Mouse (Mus musculus) naive thymus-derived CD4-positive, alpha-beta T cell, adult 2 months (primary cell): Measurements from ENCODE around the gene Srsf9.

Experiments used
- DNase-seq: peaks from one replicate; pipeline ENCODE4 v3.0.0-alpha.2; 2011; ENCODE audit warnings: low read depth

The Srsf9 gene

DNA sequence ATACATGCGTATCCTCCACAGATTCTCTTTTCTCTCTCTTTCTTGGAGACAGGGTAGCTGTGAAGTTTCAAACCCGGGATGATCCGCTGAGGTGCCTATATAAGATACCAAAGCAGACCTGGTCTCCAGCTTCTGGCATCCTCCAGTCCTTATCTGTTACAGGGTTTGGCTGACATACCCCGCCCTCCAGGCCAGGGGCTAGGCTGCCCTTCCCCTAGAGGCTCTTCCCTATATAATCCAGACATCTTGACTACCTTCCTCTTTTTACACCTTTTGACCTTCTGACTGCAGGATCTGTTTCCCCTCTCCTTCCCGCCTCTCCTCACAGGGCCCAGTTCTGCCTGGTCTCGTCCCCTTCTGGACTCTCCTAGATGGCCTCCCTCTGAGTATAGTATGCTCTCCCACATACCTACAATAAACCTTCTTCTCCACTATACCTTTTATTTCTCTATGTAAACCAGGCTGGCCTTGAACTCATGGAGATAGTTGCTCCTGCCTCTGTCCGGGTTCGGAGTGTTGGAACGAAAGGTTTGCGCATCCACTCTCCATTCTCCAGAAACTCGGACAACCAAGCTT lies 633 bp upstream of the Srsf9 start:
- no peak for DNase-seq

DNA sequence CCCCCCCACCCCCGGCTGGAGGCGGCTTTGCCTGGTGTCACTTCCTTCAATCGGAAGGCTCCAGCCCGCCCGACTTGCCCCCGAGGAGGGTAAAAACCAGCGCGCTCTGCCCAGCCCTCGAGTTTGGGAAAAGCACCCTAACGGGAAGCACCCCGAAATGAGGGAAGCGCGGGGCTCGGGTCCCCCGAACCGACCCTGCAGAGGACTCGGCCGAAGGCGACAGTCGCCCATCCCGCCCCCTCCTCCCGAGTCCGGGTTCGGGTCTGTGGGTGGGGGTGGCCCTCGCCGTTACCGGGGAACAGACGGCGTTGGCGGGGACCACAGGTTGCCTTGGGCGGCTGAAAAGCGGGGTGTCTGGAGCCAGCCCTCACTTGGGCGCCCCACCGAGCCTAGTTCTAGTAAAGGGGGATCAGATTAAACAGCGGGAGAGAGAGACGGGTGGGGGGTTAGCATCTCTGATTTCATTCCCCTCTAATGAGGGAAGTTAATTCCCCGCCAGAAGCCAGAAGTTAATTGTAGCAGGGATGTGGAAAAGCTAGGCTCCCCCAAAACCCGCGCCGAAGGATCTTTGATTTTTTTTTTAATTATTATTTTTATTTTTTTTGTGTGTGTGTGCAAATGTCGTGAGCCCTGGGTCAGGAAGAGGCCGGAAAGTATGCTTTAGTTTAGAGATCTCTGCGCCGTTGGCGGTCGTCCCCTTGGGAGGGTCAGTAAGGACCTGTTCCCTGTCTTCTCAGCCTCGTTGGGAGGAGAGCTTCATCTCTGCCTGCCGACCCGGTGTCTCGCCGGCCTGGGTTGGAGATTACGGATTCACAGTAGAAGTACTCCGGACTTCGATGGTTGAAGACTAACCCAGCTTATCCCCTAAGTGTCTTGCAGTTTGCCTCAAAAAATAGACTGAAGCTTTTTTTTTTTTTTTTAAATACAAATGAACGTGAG lies 902 bp downstream of the Srsf9 start:
- peak; percentile 41 for DNase-seq

DNA sequence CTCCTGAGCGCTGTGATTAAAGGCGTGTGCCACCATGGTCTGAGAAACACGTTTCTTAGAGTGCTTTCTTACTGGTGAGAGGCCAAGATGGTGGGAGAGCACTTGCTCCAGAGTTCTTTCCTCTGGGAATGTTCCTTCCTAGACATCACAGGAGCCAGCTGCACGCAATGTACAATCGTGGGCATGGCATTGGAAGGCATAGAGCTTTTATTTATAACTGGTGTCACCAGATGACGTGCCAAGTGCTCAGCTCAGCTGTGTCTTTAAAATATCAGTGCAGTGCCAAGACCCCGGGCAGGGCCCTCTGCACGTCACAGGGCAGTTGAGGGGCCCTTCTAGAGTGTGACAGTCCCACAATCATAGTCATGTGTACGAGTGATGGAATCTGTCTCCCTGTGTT lies 4.0 kb downstream of the Srsf9 start:
- no peak for DNase-seq

DNA sequence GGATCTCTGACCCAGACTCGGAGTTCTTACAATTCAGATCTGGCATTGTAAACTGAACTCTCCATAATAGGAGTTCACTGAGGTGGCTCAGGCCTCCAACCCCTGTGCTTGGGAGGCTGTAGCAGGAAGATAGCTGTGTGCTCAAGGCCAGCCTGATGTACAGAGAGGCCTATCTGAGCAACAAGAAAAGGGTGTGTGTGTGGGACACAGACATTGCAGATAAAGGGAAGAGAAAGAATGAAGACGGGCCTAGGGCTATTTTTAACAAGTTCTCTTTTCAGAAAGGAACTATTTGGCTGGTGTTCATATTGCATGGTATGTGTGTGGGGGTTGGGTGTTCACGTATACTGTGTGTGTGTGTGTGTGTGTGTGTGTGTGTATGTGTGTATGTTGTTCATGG lies 6.6 kb downstream of the Srsf9 start:
- no peak for DNase-seq

DNA sequence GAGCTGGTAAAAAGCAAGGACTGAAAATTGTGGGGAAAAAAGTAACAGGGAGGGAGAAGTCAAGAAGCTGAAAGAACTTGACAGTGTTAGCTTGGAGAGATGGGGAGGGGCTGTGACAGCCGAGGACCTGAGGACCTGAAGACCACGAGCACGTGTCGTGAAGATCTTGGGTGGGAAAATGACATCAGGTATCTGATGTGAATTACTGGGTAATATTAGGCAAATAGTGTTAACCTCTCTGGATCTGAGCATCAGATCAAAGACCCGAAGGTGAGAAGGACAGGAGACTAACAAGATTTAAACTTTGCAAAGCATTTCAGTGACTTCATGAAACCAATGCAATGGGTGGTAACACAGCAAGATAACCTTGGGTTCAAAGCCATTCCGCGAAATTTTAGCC lies 13.0 kb downstream of the Srsf9 start:
- DNase-seq = no peak

DNA sequence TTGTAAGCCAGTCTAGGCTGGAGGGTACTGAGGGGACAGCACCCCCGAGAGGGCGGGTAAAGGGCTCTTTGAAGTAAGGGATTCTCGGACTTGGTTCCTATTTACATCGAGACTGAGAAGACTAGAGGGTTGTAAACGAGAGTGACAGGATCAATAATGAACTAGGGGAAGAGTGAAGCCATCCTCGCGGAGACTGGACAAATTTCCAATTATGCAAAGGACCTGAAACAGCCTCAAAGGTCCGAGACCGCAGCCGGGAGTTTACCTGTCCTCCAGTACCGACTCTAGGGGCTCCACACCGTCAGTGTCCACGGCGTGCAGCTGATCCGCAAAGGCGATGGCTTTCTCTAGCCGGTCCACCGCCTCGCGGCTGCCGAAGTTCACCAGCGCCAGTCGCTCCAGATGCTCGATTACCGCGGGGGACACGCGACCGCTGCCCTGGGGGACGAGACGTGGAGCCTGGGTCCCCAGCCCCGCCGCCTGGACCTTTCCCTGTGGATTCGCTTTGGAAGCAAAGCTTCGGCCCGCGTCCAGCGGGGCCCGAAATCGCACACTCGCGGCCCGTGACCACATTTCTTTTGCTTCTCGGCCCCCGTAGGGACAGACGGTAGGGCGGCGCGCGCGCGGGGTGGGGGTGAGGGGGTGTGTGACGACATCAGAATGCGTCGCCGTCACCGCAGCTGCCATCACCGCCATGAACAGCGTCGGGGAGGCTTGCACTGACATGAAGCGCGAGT lies 13.8 kb downstream of the Srsf9 start, which contains the start of the genes Gatc and Triap1:
Gatc (minus strand) TSS at position 602 of the 737 bp plus-strand sequence.
Triap1 (plus strand) TSS at position 649 of the 737 bp plus-strand sequence.
- DNase-seq = peak; percentile 91

DNA sequence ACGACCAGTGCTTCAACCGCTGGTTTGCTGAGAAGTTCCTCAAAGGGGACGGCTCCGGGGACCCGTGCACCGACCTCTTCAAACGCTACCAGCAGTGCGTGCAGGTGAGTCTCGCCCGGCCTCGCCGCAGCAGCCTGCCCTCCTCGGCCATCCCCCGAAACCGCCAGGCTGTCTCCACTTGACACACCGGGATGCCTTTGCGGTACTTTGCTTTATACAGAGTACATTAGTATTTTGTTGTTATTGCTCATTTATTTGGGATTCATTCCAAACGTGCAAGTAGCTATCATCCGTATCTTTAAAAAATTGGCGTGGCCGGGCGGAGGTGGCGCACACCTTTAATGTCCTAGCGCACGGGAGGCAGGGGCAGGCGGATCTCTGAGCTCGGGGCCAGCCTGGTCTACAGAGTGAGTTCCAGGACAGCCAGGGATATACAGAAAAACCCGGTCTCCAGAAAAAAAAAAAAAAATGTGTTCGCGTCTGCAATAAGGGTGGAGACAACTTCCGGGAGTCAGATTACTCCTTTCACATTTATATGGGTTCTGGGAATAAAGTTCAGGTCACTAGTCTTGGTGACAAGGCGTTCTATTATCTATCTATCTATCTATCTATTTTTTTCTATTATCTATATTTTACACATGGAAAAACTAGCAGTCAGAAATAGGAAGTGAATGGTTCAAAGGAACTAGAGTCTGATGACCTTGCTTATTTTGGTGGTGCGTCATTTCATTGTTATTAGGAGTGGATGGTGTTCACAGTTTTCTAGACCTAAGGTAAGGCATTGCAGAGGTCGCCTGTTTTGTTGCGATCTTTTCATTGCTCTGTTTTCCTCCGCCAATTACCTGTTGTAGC lies 14.6 kb downstream of the Srsf9 start:
- DNase-seq = no peak

DNA sequence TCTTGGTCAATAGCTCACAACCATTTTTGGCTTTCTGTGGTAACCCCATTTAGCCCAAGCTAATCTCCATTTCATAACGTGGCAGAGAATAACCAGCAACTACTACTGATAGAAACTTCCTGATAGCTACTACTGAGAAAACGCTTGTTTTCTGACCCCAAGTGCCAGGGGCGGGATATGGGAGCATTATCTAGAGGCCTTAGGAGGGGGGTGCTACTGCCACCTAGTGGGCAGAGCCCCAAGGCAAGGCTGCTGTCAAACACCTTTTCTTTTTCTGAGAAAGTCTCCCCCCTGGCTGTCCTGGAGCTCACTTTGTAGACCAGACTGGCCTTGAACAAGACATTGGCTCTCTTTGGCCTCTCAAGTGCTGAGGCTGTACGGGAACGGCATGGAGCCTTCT lies 20.6 kb downstream of the Srsf9 start:
- peak; percentile 92 for DNase-seq

DNA sequence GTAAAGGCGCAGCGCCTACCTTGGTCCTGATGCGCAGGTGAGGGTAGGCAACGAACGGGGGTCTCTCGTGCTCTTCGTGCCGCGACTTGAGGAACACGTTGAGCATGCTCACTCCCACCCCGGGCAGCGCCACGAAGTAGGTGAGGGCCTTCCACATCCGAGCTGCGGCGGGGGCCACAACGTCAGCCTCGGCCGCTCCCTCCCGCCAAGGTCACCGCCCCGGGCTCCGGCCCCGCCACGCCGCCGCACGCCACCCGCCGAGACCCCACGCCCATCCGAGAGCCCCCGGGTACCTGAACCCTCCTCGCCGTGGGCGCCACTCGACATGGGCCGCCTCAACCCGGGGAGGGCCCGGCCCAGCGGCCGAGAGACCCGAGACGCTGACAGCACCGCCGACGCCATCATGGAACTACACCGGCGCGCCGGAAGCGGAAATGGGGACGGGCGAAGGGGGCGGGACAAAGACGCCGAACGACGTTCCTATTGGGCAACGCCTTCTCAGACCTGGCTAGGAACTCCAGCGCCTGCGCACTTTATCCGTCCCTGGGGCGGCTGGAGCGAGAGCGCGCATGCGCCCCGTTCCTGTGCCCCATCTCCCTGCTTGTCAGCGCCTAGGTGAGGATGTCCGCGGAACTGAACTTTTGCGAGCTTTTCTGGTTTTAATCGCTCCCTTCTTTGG lies 21.7 kb downstream of the Srsf9 start, which contains the start of gene Cox6a1:
Cox6a1 (minus strand) TSS at position 436 of the 679 bp plus-strand sequence.
- peak; percentile 100 for DNase-seq

DNA sequence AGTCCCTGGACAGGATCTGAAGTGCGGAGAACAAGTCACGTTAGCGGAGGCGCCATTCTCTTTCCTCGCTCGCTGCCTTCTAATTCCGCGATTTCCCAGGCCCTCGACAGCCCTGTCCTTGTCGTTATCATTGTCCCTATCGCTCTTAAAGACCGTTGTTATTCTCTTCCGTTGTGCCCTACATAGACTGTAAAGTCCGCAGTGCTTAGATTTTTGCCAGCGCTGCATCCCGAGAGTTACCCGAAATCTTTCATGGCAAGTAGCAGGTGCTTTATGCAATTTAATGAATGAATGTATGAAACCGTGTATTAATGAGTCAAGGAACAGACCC lies 22.2 kb downstream of the Srsf9 start:
- DNase-seq = no peak

DNA sequence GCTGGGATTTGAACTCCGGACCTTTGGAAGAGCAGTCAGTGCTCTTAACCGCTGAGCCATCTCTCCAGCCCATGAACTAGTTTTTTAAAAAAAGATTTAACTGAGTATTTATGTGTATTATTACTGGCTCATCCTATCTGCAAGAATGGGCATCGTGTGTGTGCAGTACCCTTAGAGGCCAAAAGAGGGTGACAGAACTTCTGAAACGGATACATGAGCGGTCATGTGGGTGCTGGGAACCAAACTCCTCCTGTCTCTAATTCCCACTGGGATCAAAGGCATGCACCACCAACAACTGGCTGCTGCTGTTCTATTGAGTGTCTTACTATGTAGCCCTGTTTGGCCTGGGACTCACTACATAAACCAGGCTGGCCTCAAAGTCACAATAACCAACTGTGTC lies 24.4 kb downstream of the Srsf9 start:
- DNase-seq = no peak

DNA sequence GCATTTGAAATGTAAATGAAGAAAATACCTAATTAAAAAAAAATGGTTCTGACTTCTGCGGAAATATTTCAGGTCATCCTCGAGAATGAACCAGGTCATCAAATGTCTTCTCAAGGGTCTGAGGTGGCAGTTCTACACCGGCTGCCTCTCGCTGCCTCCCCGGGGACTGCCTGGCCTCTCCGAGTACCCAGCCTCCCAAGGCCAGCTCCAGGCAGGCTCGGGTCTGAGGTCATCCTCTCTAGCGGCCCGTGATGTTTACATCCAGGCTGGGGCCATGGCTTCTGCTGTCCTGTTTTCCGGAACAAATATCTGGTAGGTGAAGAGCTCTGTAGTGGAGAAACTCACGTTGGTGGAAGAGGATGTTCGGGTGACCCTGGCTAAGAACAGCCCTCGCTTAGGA lies 28.1 kb downstream of the Srsf9 start:
- DNase-seq = no peak

DNA sequence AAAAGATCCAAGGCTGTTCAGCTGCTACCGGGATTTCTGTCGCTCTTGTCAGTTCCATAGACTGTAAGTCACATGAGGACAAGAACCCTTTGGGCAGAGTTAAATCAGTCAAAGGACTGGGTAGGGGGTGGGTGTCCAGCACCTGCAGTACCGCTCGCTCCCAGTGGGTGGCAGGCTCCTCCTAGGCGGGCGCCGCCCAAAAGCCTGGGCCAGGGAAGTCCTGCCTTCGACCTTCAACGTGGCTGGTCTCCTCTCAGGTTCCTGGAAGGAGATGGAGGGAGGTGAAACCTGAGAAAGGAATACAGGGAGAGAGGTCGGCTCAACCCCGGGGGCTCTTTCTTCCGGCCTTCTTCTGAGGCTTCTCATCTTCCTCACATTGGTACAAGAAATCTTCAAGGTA lies 31.9 kb downstream of the Srsf9 start:
- peak; percentile 84 for DNase-seq

DNA sequence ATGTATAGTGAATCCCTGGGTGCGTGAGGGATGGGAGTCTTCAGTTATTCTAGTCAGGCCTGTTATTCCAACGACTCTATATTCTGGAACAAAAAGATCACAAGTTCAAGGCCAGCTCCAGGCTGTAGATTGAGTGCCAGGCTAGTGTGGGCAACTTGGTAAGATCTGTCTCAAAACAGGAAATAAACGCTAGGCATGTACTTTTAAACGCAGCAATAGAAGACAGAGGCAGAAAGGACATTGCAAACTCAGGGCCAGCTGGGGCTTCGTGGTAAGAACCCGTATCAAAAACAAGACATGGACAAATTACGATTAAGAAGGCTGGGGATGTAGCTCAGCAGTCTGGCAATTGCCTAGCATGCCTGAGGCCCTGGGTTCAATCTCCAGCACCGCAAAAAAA lies 32.5 kb downstream of the Srsf9 start:
- no peak for DNase-seq

DNA sequence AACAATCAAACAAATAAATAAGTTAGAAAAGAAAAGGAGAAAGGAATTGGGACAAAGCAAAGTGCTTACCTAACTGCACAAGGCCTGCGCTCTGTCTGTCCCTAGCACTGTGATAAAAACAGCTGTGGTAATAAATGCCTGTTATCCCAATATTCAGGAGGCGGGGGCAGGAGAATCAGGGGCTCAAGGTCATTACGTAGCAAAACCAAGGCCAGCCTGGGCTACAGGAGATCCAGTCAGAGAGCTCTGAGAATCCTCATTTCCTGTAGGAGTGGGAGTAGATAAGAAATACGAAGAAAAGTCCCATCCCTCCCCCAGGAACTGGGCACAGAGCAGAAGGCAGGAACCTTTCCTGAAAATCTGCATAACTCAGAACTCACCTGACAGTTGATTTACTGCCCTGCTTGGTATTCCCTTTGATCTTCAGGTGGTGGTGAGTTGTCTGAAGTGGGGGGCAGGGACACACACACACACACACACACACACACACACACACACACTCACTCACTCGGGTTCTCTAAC lies 32.9 kb downstream of the Srsf9 start:
- no peak for DNase-seq

DNA sequence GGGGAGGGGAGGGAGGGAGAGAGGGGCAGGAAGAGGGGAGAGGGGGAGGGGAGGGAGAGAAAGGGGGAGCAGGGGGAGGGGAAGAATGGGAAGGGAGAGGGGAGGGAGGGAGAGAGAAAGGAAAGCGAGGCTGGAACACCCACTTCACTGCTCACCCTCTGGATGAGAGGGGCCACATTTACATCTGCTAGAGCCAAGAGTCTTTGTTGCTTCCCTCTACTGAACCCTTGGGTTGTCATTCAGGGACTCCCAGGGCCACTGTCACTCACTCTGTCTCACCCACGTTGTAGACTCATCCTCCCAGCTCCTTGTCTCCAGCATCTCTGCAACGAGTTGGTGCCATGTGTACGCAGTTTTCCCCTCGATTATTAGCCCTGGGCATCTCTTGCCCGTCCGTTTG lies 35.2 kb downstream of the Srsf9 start:
- no peak for DNase-seq

DNA sequence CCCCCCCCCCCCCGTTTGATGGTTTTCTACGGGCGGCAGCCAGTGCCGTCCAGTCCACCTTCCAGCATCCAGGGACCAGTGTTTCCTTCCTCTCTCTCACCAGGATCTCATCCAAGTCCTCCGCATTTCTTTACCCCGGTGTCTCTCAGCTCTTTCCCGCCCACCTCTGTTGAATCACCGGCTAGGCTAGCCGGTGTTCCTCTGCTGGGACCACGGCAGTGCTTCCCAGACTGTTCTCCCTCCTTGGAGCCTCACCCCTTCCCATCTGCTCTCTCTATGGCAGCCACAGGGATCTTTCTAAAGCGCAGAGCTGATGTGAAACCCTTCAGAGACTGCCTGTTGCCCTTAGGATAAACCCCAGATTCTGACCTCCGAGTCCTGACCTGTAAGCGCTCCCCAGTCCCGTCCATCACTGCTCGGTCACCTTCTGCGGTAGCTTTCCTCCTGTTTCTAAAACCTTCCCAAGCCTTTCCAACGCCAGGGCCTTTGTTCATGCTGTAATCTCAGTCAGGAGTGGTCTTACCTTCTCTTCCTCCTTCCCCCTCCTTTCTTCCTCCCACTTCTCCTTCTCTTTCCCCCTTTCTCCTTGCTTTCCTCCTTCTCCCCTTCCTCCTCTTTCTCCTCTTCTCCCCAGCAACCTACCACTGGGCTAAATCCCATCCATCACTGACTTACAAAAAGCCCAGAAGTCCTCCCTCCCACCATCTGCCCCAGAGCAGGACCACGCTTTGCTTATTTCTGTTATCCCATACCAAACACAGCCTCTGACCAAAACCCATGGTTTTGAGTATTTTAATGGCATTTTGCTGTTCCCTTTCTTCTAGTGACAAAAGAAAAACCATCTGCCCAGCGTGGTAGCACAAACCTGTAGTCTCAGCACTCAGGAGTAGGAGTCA lies 36.1 kb downstream of the Srsf9 start:
- DNase-seq = no peak

DNA sequence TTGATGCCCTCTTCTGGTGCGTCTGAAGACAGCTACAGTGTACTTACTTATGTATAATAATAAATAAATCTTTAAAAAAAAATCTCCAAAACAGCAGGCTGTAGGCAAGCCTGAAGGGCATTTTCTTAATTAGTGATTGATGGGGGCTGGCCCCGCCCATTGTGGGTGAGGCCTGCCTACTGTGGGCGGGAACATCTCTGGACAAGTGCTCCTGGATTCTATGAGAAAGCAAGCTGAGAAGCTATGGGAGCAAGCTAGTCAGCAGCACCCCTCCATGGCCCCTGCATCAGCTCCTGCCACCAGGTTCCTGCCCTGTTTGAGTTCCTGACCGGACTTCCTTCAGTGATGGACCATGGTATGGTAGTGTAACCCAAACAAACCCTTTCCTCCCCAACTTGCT lies 37.8 kb downstream of the Srsf9 start:
- DNase-seq = no peak

DNA sequence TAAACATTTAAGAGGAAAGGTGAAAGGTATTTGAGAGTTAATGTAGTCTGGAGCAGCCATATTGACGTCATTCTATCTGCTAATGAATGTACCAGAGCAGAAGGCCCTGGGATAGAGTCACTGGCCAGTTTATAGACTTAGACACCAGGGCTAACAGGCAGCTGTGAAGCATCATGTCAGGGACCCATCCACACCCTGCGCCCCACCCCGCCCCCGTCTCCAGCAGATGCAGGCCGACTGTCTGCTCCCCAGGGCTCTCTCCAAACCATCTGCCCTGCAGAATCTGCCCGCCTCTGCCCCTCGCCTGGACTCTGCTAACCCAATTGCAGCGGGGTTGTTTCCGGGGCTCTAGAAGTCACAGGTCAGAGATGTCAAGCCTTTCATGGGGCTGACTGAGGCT lies 44.8 kb downstream of the Srsf9 start:
- no peak for DNase-seq
